Mouse (Mus musculus) mesoderm, embryonic 11.5 days (tissue): ENCODE data around the gene Adck2.

ENCODE experiments used
- DNase-seq: peaks from one replicate; pipeline ENCODE4 v3.0.0-alpha.2; 2012; ENCODE audit warnings: low read depth, low spot score

The Adck2 gene

DNA sequence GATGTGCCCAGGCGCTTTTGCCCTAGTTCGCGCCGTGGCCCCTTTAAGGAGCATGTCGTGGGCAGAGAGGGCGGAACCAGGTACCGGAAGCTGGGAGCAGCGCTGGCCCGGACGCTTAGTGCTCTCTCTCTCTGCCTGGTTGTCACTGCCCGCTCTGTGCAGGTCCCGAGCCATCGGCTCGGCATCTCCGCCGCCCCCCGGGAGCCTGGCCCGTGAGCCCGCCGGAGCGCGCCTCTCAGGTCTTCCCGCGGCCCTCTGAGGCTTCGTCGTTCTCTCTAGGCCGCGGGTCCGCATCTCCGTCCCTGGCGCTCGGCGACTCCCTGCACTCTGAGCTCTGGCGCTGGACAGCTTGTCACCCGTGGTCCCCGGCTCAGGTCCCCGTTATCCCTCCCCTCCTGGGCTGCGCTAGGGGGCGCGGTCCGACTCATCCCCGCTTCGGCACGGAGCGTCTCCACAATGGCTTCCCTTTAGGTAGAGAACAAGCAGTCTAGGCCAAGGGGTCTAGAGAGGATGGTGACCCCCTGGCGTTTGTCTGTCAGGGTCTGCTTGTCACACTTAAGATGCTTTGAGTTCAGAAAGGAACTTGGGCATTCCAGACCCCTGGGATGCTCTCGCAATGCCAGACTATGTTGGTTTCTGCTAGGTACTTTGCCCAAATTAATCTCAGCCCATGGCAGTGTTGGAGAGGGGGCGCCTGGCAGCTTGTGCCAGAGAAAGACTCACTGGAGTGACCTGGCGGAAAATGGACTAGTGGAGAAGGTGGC lies at the start of gene Adck2:
Adck2 (plus strand) TSS at position 83 of the 764 bp plus-strand sequence.
- DNase-seq = peak; percentile 82

GRCm38 (mm10) chr6:39526797-39527196 lies 46.9 kb upstream of the Adck2 start:
- no peak for DNase-seq

DNA sequence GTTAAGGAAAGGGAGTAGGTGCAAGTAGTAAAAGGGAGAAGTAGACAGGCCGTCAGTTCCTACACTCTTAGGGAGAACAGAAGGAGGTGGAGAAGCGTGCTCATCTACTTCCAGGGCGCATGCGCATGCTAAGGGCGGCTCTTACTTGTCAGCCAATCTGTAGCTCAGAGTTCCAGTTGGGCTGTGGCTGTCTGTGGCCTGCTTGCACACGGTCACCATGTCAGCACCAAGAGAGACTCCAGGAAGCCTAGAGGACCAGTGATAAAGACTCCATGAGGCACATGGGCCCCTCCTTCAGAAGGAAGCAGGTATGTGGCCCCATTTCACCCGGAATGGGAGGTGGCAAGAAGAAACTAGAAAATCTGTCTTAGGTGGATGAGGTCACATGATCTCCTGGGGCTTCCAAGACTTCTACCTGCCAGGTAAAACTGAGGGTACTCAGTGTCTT lies 46.3 kb upstream of the Adck2 start:
- DNase-seq = no peak

- no peak for DNase-seq
These were observed 45.9 kb upstream of the Adck2 start for GRCm38 (mm10) chr6:39527811-39528210.

- peak; percentile 37 for DNase-seq
These were observed 44.8 kb upstream of the Adck2 start for GRCm38 (mm10) chr6:39528671-39529535.

- DNase-seq = no peak
These were observed 38.7 kb upstream of the Adck2 start for GRCm38 (mm10) chr6:39534944-39535343.

- DNase-seq = no peak
These were observed 37.1 kb upstream of the Adck2 start for GRCm38 (mm10) chr6:39536621-39537020.

DNA sequence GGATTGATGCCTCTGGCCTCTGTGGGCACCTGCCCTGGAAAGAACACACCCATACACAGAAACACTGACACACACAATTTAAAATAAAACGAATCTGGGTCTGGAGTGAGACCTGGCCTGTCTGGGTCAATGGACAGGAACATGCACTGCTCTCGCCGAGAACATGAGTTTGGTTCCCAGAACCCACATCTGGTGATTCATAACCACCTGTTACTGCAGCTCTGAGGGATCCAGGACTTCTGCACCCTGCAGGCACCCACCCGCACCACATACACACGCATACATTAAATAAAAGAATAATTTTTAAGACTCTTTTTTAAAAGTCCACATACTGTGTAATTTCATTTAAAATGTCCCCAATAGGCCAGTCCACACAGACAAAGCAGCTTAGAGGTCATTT lies 36.4 kb upstream of the Adck2 start:
- no peak for DNase-seq

DNA sequence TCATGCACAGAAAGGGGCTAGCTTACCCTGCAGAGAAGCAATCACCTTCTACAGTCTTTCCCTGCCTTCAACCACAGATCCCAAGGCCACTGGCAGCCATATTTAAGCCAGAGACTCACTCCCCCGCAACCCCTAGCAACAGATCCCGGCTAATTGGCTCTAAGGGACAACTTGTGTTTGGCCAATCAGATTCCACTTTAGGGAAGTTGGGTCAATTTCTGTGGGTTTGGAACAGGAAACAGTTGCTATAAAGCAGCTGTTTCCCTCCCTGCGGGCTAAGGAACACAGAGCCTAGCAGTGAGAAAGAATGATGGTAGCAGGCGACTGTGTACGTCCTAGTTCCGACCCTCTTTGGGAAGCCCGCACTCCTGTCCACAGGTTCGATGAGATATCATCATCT lies 35.4 kb upstream of the Adck2 start:
- no peak for DNase-seq

DNA sequence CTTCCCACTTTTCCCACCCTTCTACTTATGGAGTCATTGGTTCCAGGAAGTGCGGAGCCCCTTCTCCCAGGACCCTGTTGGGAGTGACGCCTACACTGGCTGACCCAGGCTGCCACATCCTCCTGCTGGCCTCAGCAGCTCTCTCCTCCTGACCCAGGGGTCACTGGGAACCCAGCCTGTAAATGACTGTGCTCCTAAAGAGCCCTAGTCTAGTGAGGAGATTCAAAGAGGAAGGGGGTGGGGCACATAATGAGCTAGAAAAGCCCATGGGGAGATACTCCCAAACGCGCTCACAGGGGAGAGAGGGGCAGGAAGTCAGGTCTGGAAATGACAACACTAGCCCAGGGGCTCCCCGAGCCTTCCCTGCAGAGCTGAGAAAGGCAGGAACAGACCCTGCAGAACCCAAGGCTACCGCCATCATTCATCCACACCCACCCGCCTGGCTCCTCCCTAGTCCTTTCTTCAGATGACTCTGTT lies 34.0 kb upstream of the Adck2 start:
- peak; percentile 69 for DNase-seq

DNA sequence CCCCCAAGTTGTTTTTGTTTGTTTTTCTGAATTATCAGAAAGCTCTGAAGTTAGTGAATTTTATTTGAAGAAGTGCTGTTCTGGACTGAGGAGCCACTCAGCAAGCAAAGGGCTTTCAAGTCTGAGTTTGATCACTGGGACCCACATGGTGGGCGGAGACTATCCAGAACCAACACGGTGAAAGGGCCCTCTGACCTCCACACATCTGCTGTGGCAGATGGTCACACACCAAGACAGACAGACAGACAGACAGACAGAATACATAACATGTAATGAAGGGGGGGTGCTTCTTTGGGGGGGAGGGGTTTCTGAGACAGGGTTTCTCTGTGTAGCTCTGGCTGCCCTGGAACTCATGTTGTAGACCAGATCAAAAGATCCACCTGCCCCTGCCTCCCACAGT lies 33.1 kb upstream of the Adck2 start:
- DNase-seq = no peak

- peak; percentile 85 for DNase-seq
These were observed 30.8 kb upstream of the Adck2 start for GRCm38 (mm10) chr6:39542631-39543597.

DNA sequence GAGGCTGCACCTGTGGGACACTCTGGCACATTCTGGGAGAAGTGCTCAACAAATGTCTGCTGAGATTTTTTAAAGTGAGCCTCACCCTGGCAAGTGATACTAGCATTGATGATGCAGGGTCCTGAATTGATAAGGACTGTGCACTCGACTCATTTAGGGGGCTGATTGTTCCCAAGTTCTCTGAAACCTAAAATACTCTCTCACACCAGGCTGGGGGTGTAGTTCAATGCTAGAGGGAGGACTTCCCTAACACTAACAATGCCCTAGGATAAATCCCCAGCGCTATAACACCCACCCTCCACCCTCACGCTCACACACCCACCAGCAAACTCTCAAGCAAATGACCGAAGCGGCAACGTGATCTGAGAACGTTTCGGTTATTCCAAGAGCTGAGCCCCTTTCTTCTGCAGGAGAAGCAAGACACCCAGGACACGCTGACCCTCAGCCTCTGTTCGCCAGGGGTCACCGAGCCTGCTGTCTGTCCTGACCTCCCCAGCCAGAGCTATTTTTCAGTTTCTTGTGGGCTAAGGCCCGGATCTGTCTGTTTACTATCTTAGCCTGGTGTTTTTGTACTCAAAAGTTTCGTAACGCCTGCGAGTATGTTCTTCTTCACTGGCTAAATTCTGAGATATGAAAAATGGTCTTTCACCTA lies 29.8 kb upstream of the Adck2 start:
- no peak for DNase-seq

- no peak for DNase-seq
These were observed 28.2 kb upstream of the Adck2 start for GRCm38 (mm10) chr6:39545474-39545873.

DNA sequence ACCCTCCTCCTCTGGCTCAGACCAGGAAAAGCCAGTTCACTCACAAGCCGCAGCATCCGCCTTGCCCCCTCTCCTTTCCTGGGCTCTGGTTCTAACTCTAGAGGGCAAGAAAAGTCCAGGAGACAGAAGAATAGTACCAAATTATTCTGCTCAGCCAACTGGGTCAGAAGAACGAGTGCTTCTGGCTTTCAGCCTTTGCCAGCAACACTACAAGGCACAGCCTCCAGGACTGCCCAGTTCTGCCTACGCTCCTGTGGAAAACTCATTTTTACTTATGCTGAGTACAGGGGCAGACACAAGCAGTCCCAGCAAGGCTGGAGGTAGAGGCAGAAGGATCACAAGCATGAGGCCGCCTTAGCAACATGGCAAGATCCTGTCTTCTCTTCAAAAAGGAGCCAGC lies 25.6 kb upstream of the Adck2 start:
- no peak for DNase-seq

GRCm38 (mm10) chr6:39551981-39552636 lies 21.6 kb upstream of the Adck2 start:
- no peak for DNase-seq

DNA sequence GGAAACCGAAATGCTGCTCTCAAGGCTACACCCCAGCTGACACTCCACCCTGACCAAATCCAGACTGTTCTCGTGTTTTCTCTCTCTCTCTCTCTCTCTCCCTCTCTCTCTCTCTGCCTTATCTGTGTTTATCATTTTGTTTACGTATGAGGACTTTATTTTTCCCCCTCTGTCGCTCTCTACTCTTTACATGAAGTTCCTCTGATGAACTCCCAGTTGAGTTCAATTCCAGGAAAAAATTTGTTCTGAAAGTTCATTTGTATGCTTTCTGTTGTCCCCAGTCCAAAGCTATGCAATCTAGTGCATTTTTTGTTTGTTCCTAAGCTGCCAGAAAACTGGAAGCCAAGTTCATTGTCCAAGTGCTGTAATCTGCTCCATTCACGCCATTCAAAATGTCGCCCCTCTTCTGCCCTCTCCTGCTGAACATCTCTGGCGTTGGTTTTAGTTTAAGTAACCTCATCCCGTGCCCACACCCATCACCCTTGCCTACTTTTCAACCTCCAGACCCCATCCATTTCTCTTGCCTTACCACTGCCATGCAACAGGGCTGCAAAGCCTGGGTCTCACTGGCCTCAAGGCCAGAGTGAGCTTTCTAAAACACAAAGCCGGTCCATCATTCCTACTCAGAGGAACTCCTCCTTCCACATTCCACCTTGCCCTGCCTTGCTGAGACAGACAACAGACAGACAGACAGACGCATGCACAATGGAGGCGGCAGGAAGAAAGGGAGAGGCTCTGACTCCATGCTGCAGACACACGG lies 18.6 kb upstream of the Adck2 start:
- no peak for DNase-seq

- no peak for DNase-seq
These were observed 18.1 kb upstream of the Adck2 start for GRCm38 (mm10) chr6:39555648-39555945.

DNA sequence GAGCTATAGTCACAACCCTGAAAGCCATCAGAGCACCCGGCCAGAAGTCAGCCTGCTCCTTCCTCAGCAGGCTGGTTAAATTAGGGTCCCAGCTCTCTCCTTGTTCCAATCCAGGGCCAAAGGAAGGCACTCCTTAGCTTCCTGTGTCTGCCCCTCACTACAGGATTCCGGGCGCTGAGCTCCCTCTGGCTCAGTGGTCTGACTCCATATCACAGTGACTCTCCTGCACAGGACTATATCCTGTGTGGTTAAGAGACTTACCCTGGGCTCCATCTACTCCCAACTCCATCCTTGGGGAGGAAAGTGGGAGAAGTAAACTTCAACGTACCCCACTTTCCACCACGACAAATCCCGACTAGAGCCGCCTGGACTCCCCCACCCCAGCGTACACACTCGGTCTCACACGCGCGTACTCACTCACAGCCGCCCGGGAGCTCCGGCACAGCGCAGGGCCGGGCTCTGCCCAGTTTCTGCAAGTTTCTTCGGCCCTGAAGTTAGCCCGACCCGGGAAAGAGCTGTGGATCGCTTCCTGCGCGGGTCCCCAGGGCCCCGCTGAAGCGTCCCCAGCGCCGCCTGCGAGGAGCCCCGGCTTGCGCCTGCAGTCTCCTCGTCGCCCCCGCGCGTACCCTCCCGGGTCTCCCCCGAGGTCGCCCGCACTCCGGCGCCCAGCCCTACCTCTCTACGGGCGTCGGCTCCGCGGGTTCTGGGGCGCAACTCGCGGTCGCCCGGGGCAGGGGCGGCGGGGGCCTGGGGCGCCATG lies 16.6 kb upstream of the Adck2 start:
- peak; percentile 54 for DNase-seq
